Mouse (Mus musculus): ENCODE data around the gene Hist1h3e.

DNA sequence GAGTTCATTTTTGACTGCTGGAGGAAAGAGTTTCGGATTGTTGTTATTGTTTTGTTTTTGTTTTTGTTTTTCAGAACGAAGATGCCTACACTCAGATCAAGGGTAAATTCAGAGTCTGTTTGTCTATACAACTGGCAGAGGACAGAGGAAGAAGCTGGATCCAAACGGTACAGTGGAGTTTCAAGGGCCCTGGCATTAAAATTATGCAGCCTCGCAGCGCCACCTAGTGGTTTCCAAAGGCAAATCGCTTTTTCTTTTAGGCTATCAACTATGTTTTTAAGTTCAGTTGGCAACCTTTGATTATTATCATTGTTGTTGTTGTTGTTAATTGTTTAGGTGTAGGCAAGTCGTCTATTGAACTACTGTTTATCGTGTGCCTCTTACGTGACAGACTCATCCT, 35.8 kb upstream of the Hist1h3e start:
- peak; percentile 85 for TF ChIP-seq CTCF (IDR thresholded peaks at IDR 0.05)
- peak; percentile 67; the same call in 1 of the 2 replicates for TF ChIP-seq EP300 (IDR thresholded peaks at IDR 0.05)

All from lung, postnatal 0 days (tissue).